Mouse (Mus musculus) CD4-positive, CD25-positive, alpha-beta regulatory T cell, adult 2 months (primary cell): ENCODE data around the gene Ppp3ca.

ENCODE experiments used
- DNase-seq: peaks from one replicate; pipeline ENCODE4 v3.0.0-alpha.2; 2012; ENCODE audit warnings: low read depth, low spot score

Gene Ppp3ca

GRCm38 (mm10) chr3:136812162-136812561 is 142.2 kb downstream of the Ppp3ca start:
- no peak for DNase-seq

GRCm38 (mm10) chr3:136812791-136813190 is 142.9 kb downstream of the Ppp3ca start:
- DNase-seq = no peak

GRCm38 (mm10) chr3:136813886-136814285 is 144.0 kb downstream of the Ppp3ca start:
- DNase-seq = no peak

- no peak for DNase-seq
These were observed 145.0 kb downstream of the Ppp3ca start for GRCm38 (mm10) chr3:136814916-136815315.

- DNase-seq = no peak
These were observed 146.4 kb downstream of the Ppp3ca start for GRCm38 (mm10) chr3:136816319-136816718.

- no peak for DNase-seq
These were observed 149.1 kb downstream of the Ppp3ca start for GRCm38 (mm10) chr3:136818997-136819396.

GRCm38 (mm10) chr3:136821039-136821438 is 151.1 kb downstream of the Ppp3ca start:
- no peak for DNase-seq

GRCm38 (mm10) chr3:136821993-136822392 is 152.1 kb downstream of the Ppp3ca start:
- no peak for DNase-seq

GRCm38 (mm10) chr3:136822431-136822830 is 152.5 kb downstream of the Ppp3ca start:
- no peak for DNase-seq

GRCm38 (mm10) chr3:136828451-136828850 is 158.5 kb downstream of the Ppp3ca start:
- DNase-seq = no peak

- DNase-seq = no peak
These were observed 159.2 kb downstream of the Ppp3ca start for GRCm38 (mm10) chr3:136829109-136829508.

GRCm38 (mm10) chr3:136830687-136831220 is 160.8 kb downstream of the Ppp3ca start:
- no peak for DNase-seq

GRCm38 (mm10) chr3:136833003-136833745 is 163.2 kb downstream of the Ppp3ca start:
- no peak for DNase-seq

- no peak for DNase-seq
These were observed 164.0 kb downstream of the Ppp3ca start for GRCm38 (mm10) chr3:136833893-136834292.

GRCm38 (mm10) chr3:136835851-136836250 is 165.9 kb downstream of the Ppp3ca start:
- DNase-seq = no peak

GRCm38 (mm10) chr3:136836319-136837193 is 166.6 kb downstream of the Ppp3ca start:
- no peak for DNase-seq

GRCm38 (mm10) chr3:136837589-136837988 is 167.7 kb downstream of the Ppp3ca start:
- DNase-seq = peak; percentile 58

- no peak for DNase-seq
These were observed 171.4 kb downstream of the Ppp3ca start for GRCm38 (mm10) chr3:136841282-136841681.

- DNase-seq = no peak
These were observed 172.5 kb downstream of the Ppp3ca start for GRCm38 (mm10) chr3:136842384-136842783.

- no peak for DNase-seq
These were observed 174.0 kb downstream of the Ppp3ca start for GRCm38 (mm10) chr3:136843811-136844491.

- DNase-seq = no peak
These were observed 179.1 kb downstream of the Ppp3ca start for GRCm38 (mm10) chr3:136849035-136849434.

- DNase-seq = no peak
These were observed 183.0 kb downstream of the Ppp3ca start for GRCm38 (mm10) chr3:136852921-136853320.
